Mouse (Mus musculus): ENCODE data around the gene Usp36. TPM values are rescaled to one million over a fixed set of nuclear protein-coding genes. Genes with fewer than 3 reads are reported as not detected.

Usp36 gene
- total RNA-seq, 2 experiments from 2014 or later, result 12.3 to 12.4 TPM

DNA sequence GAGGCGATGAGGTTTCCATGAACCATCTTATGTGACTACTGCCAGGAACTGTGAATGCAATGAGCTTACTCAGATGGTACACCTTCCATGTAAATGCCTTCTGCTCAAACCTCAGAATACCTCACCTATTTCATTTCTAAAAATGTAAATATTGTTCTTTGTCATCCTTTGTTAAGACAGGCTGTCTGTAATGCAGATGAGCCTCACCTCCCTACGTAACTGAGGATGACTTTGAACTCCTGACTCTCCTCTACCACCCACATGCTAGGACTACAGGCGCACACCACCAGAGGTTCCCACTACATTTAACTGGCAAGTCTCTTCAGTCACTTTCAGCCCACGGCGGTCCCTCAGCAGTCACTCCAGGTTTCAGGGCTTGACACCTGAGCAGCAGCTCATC lies 67.1 kb downstream of the Usp36 start:
- DNase-seq, result no peak

DNA sequence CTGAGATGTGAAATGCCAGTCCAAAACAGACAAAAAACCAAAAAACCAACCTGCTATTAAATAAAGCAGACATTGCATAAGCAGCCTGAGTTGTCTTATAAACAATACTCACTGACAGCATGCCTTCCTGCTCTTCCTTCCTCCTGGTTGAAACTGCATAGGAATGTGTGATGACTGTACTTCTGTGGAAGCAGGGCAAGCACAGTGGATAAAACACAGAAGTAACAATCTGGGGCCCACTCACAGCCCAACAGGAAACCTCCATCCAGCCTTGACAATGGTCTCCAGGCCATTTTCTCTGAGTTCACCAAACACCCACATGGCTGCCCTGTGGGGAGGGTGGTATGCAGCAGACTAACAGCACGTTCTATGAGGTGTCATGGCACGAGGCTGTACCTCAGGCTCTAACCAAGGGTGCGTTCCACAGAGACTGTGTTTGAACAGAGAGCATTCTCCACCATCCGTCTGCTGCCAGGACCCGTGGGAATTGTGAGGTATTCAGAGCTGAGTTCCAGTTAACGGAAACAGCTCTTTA lies 67.6 kb downstream of the Usp36 start:
- DNase-seq, result no peak

DNA sequence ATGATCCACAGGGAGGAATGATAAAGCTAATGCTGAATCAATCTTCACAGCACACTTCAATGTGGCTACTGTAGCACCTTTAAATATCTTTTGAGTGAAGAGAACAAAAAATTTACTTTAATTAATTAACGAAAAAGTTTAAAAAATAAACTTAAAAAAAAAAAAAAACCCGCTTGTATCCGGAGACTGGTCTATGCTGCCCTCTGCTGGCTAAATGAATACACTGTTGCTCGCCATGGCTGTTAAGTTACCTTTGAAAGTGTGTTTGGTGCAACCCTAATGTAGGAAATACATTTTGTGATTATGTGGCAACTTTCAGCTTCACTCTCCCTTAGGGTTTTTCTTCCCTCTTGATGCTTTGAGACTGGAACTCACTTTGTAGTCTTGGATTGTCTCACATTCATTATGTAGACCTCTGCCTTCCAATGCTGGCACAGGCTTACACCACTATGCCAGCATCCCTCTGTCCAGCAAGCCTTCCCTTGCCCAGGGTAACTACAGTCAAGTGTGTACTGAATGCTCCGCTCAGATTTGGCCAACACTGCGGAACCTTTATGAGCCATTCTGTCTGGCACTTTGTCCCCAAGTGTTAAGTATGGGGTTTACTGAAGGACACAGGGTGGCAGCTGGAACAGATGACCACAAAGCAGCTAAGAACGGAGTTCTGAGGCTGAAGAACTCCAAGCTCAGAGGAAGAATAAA lies 69.3 kb downstream of the Usp36 start:
- DNase-seq, result peak; percentile 63 to 83

DNA sequence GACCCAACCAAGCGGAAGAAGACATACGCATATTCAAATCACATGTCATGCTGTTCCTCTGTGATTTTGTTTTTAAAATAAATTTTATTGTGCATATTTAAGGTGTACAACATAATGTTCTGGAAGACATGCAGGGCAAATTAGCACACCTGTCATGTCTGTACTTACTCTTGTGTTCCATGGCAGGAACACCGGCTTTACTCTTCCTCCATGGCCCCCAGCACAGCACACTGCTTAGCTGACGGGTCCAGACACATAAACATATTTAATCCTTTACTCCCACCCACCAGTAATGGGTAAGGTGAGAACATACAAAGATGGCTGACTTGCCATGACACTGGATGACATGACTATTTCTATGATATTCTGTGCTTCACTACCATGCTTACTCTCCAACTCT lies 71.0 kb downstream of the Usp36 start:
- no peak for DNase-seq

DNA sequence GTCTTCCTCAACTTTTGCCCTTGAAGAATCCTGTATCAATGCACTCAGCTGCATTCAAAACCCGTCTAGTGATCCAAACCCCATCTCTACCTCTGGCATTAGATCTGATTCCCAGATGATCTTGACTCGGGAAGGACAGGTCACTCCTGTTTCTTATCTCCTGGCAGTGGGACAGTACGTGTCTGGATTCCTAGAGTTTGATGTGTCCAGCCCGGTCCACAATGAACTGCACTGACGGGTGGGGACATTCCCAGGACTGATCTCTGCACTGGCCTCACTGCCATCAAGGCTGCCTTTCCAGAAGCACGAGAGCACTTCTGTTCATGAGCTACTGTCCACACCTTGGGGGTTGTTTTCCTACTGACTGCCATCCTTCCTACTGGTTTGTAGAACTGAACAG lies 73.6 kb downstream of the Usp36 start:
- DNase-seq, result peak in 1 of 2 experiments; percentile 59

DNA sequence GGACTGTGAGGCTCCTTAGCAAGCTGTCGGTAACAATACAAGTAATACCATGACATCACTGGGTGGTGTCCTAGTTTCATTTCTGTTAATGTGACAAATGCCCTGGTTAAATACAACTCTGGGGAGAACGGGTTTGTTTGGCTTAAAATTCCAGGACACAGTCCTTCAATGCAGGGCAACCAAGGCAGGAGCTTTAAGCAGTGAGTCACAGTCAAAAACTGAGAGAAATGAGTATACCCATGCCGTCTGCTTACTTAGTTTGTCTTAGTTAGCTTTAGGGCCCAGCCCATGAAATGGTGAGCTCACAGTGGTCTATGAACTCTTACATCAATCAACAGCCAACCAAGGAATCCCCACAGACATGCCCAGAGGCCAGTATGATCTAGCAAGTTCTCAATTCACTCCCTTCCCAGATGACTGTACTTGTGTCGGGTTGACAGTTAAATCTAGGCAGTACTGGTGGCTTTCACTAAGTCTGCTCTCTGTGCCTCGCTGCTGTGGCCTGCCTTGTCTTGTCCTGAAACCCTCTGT lies 74.1 kb downstream of the Usp36 start:
- peak in 1 of 2 experiments; percentile 54 for DNase-seq

DNA sequence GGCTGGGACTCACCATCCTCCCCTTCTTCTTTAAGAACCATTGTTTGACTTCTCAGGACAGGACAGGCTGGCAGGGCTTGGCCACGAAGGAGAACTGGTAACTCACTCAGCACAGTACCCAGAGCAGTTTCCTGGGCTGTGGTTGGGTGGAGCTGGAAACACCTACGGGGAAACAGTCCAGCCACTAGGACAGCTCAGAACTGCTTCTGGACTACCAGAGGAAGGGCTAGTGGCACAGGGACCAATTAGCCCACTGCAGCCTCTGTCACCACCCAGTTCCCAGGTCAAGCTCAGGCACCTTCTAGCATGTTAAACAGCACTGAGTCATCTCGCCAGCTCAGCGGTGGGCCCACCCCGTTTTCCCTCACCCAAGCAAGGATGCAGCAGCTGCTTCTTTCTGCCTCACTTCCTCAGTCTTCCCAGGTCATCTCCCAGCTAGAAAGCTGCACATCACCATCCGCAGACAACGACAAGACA lies 77.4 kb downstream of the Usp36 start:
- DNase-seq, result peak in 1 of 2 experiments; percentile 67

DNA sequence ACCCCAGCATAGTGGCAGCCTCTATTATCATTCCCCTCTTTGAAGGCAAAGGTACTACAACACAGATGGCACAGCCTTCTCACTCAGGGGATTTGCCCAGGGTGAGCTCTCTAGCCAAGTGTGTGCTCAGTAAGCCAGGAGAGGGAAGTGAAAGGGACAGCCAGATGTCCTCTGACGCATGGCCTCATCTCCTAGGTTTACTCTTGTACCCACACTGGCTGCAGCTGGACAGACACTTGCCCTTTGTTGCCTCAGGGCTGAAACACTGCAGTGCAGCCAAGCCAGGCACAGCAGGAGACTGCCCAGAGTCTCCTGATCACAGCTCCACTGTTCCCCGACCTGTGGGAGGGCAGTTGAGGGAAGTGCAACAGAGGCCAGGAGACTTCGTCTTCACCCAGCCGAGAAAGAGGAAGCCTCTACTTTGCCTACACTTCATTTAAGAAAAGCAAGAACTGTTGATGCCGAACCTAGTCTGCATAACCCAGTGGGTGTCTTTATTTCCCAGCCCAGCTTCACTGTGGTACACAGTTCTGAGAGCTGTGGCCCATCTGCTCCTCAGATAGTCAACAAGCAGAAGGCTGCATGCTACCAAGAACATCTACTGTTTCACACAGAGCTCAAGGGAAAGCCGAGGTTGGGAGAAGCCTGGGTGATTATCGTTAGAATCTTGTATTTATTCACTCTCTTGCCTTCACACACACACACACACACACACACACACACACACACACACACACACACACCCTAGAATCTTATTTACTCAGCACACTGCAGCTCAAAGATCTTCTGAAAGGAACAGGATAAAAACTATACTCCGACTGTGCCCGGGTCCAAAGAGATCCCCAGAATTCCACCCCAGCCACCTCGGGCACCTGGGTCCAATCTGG lies 78.1 kb downstream of the Usp36 start:
- peak; percentile 70 to 85 for DNase-seq

DNA sequence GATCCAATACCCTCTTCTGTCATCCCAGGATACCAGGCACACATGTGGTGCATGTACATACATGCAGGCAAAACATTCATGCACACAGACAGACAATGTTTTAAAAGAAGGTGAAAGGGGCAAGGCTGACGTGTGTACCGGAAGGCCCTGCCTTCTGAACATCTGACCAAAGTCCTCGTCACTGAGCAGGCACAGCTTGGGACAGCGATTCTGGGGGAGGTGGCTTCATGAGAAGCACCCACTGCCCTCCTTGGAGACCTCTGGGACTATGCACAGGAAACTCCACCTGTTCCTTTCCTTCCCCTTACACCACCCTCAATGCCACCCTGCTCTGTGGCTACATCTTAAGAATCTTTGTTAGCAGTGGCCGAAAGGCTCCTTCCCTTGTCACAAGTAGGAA lies 79.1 kb downstream of the Usp36 start:
- peak in 1 of 2 experiments; percentile 70 for DNase-seq

DNA sequence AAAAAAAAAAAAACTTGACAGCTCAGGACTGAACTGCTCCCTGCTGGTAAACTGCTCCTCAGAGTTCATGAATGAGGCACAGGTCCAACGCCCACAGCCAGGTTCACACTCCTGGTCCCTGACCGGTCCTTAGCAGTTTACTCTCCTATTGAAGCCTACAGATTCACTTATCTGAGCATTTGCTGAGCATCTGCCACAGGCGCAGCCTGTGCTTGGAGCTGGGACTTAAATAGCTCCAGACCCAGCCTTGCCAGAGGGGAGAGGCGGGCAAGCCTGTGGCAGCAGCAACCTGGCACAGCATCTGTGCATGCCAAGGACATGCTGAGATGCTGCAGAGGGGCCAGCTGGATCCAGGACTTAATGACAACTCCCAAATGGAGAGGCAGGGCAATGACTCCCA lies 79.9 kb downstream of the Usp36 start:
- no peak for DNase-seq

Other genes starting within 250 kb of the Usp36 start
- gene Dnah17, start 159.6 kb downstream of the Usp36 start, total RNA-seq (2021), result under 1 TPM; 0.02 to 0.05 TPM
- 10 to 100 TPM; 54.1 to 63.2 TPM for gene Cyth1, start 41.7 kb downstream of the Usp36 start, total RNA-seq (2021)
- under 1 TPM; 0.39 to 0.42 TPM for gene Cep295nl, start 52.3 kb upstream of the Usp36 start, total RNA-seq (2021)
- gene Timp2, start 65.5 kb upstream of the Usp36 start, total RNA-seq (2021), result 100 to 1,000 TPM in 1 of 2 experiments, 10 to 100 TPM in 1; 75.0 to 102 TPM
- 10 to 100 TPM; 19.6 to 34.9 TPM for gene Lgals3bp, start 111.8 kb upstream of the Usp36 start, total RNA-seq (2021)
- 10 to 100 TPM; 17.5 to 18.6 TPM for gene Cant1, start 128.8 kb upstream of the Usp36 start, total RNA-seq (2021)
- 10 to 100 TPM; 13.4 to 16.4 TPM for gene C1qtnf1, start 138.0 kb upstream of the Usp36 start, total RNA-seq (2021)
- gene Engase, start 186.6 kb upstream of the Usp36 start, total RNA-seq (2021), result 1 to 10 TPM; 4.2 to 5.1 TPM

Measured in heart, adult 18-20 months (tissue).